Mouse (Mus musculus) MEL (cell line): ENCODE results near the gene Tigit. TPM values are rescaled to one million over a fixed set of nuclear protein-coding genes. Genes with fewer than 3 reads are reported as not detected.

Experiments
- DNase-seq: peaks from one replicate; pipeline ENCODE4 v3.0.0; 2011; ENCODE audit warnings: low read depth, low spot score
- H3K27ac ChIP-seq: 2 replicates; pipeline ENCODE4 v1.5.1; 2012; ENCODE audit warnings: low read depth, mild to moderate bottlenecking, control low read depth, low read length, moderate library complexity; ENCODE audit not compliant: control insufficient read depth
- H3K27me3 ChIP-seq, 2 experiments: fragments of 150-350 bp in 1 of 2; sonication (generic) in 1 of 2; 2 replicates each; pipeline ENCODE4 v1.6.1; 2012; ENCODE audit warnings: low read length in 2 of 2, mild to moderate bottlenecking in 2 of 2, improper control_type of control experiment in 1 of 2, moderate library complexity in 1 of 2; ENCODE audit not compliant: insufficient read depth in 2 of 2, control insufficient read depth in 1 of 2
- H3K36me3 ChIP-seq, 2 experiments: 2 replicates each; pipeline ENCODE4 v1.6.1; 2012 to 2014; ENCODE audit warnings: low read length in 2 of 2, improper control_type of control experiment in 1 of 2, inconsistent platforms in 1 of 2, mild to moderate bottlenecking in 1 of 2; ENCODE audit not compliant: insufficient read depth in 2 of 2, control insufficient read depth in 1 of 2
- H3K4me1 ChIP-seq, 2 experiments: fragments of 150-350 bp in 1 of 2; sonication (generic) in 1 of 2; 2 replicates each; pipeline ENCODE4 v1.6.1; 2012; ENCODE audit warnings: low read length in 2 of 2, improper control_type of control experiment in 1 of 2, mild to moderate bottlenecking in 1 of 2; ENCODE audit not compliant: insufficient read depth in 2 of 2, control insufficient read depth in 1 of 2
- H3K4me3 ChIP-seq, 2 experiments: fragments of 150-350 bp in 1 of 2; sonication (generic) in 1 of 2; 2 replicates each; pipeline ENCODE4 v1.5.1; 2012; ENCODE audit warnings: low read depth in 2 of 2, low read length in 2 of 2, mild to moderate bottlenecking in 2 of 2, moderate library complexity in 2 of 2, control low read depth in 1 of 2, improper control_type of control experiment in 1 of 2; ENCODE audit not compliant: control insufficient read depth in 1 of 2, insufficient read depth in 1 of 2
- H3K79me2 ChIP-seq: 2 replicates; pipeline ENCODE4 v1.6.1; 2012; ENCODE audit warnings: mild to moderate bottlenecking, low read length, moderate library complexity; ENCODE audit not compliant: control insufficient read depth, poor library complexity, insufficient read depth
- H3K9ac ChIP-seq: 2 replicates; pipeline ENCODE4 v1.6.1; 2012; ENCODE audit warnings: low read depth, mild to moderate bottlenecking, control low read depth, low read length, moderate library complexity; ENCODE audit not compliant: control insufficient read depth, poor library complexity, severe bottlenecking
- H3K9me3 ChIP-seq: fragments of 150-350 bp; sonication (generic); replicated peaks from 2 replicates; pipeline ENCODE4 v1.6.1; 2012; ENCODE audit warnings: mild to moderate bottlenecking, low read length, improper control_type of control experiment, moderate library complexity; ENCODE audit not compliant: insufficient read depth
- BHLHE40 ChIP-seq: IDR thresholded peaks from 2 replicates; pipeline ENCODE4 v1.6.1; 2012; ENCODE audit warnings: low read depth, mild to moderate bottlenecking, inconsistent platforms, low read length, improper control_type of control experiment, borderline replicate concordance
- CHD1 ChIP-seq: IDR thresholded peaks from 2 replicates; pipeline ENCODE4 v1.6.1; 2012; ENCODE audit warnings: low read depth, mild to moderate bottlenecking, inconsistent platforms, low read length, improper control_type of control experiment
- CTCF ChIP-seq, 3 experiments: IDR thresholded peaks in 2 of 3; conservative IDR thresholded peaks in 1 of 3; 2 replicates each; pipeline ENCODE4 v1.5.1; 2011 to 2012; ENCODE audit warnings: low read length in 3 of 3, low read depth in 2 of 3, mild to moderate bottlenecking in 2 of 3, improper control_type of control experiment in 1 of 3, inconsistent platforms in 1 of 3, mixed read lengths in 1 of 3, moderate library complexity in 1 of 3; ENCODE audit not compliant: control insufficient read depth in 1 of 3, insufficient read depth in 1 of 3, poor library complexity in 1 of 3, severe bottlenecking in 1 of 3
- E2F4 ChIP-seq: IDR thresholded peaks from 2 replicates; pipeline ENCODE4 v1.6.1; 2011; ENCODE audit warnings: low read depth, low read length, improper control_type of control experiment, borderline replicate concordance
- ELF1 ChIP-seq: IDR thresholded peaks from 2 replicates; pipeline ENCODE4 v1.6.1; 2014; ENCODE audit warnings: low read depth, mild to moderate bottlenecking, inconsistent platforms, low read length, improper control_type of control experiment, moderate library complexity
- EP300 ChIP-seq, 2 experiments: IDR thresholded peaks; 2 replicates each; pipeline ENCODE4 v1.6.1; 2011; ENCODE audit warnings: improper control_type of control experiment in 2 of 2, low read length in 2 of 2, low read depth in 1 of 2, mild to moderate bottlenecking in 1 of 2
- ETS1 ChIP-seq: IDR thresholded peaks from 2 replicates; pipeline ENCODE4 v1.6.1; 2012; ENCODE audit warnings: low read depth, mild to moderate bottlenecking, inconsistent platforms, low read length, improper control_type of control experiment, moderate library complexity
- GABPA ChIP-seq: IDR thresholded peaks from 2 replicates; pipeline ENCODE4 v1.6.1; 2012; ENCODE audit warnings: low read depth, mild to moderate bottlenecking, inconsistent platforms, low read length, improper control_type of control experiment, moderate library complexity
- GATA1 ChIP-seq: IDR thresholded peaks from 2 replicates; pipeline ENCODE4 v1.6.1; 2011; ENCODE audit warnings: low read depth, low read length, improper control_type of control experiment
- HCFC1 ChIP-seq: IDR thresholded peaks from 2 replicates; pipeline ENCODE4 v1.6.1; 2012; ENCODE audit warnings: low read depth, mild to moderate bottlenecking, inconsistent platforms, low read length, improper control_type of control experiment, moderate library complexity
- KAT2A ChIP-seq: conservative IDR thresholded peaks from 2 replicates; pipeline ENCODE4 v1.6.1; 2012; ENCODE audit warnings: low read depth, low read length, improper control_type of control experiment, inconsistent platforms
- MAFK ChIP-seq: IDR thresholded peaks from 2 replicates; pipeline ENCODE4 v1.6.1; 2011; ENCODE audit warnings: low read depth, mild to moderate bottlenecking, low read length, improper control_type of control experiment, borderline replicate concordance
- MAX ChIP-seq: IDR thresholded peaks from 2 replicates; pipeline ENCODE4 v1.6.1; 2011; ENCODE audit warnings: low read length, improper control_type of control experiment
- MYB ChIP-seq: IDR thresholded peaks from 2 replicates; pipeline ENCODE4 v1.6.1; 2011; ENCODE audit warnings: mild to moderate bottlenecking, low read depth, low read length, improper control_type of control experiment
- NELFE ChIP-seq: IDR thresholded peaks from 2 replicates; pipeline ENCODE4 v1.6.1; 2011; ENCODE audit warnings: low read depth, low read length, improper control_type of control experiment
- POLR2AphosphoS5 ChIP-seq: IDR thresholded peaks from 2 replicates; pipeline ENCODE4 v1.6.1; 2012; ENCODE audit warnings: low read depth, borderline replicate concordance, mild to moderate bottlenecking, inconsistent platforms, low read length, moderate library complexity, mixed read lengths
- RCOR1 ChIP-seq: IDR thresholded peaks from 2 replicates; pipeline ENCODE4 v1.6.1; 2012; ENCODE audit warnings: low read depth, mild to moderate bottlenecking, inconsistent platforms, low read length, improper control_type of control experiment
- SIN3A ChIP-seq: IDR thresholded peaks from 2 replicates; pipeline ENCODE4 v1.6.1; 2012; ENCODE audit warnings: low read length, improper control_type of control experiment, inconsistent platforms
- SMC3 ChIP-seq: IDR thresholded peaks from 2 replicates; pipeline ENCODE4 v1.6.1; 2011; ENCODE audit warnings: low read depth, low read length, improper control_type of control experiment
- TCF12 ChIP-seq: IDR thresholded peaks from 2 replicates; pipeline ENCODE4 v1.6.1; 2014; ENCODE audit warnings: low read depth, mild to moderate bottlenecking, inconsistent platforms, low read length, improper control_type of control experiment, moderate library complexity
- UBTF ChIP-seq: IDR thresholded peaks from 2 replicates; pipeline ENCODE4 v1.6.1; 2012; ENCODE audit warnings: low read depth, mild to moderate bottlenecking, inconsistent platforms, low read length, improper control_type of control experiment, moderate library complexity, borderline replicate concordance; ENCODE audit not compliant: insufficient read depth
- ZMIZ1 ChIP-seq: IDR thresholded peaks from 2 replicates; pipeline ENCODE4 v1.6.1; 2012; ENCODE audit warnings: low read depth, mild to moderate bottlenecking, inconsistent platforms, low read length, improper control_type of control experiment, moderate library complexity
- ZNF384 ChIP-seq: IDR thresholded peaks from 2 replicates; pipeline ENCODE4 v1.6.1; 2012; ENCODE audit warnings: low read depth, mild to moderate bottlenecking, inconsistent platforms, low read length, improper control_type of control experiment
- polyA plus RNA-seq, 2 experiments: library from polyadenylated mRNA; stranded (reverse) in 1 of 2; unstranded in 1 of 2; fragments of >175 nt in 1 of 2; fragments of >200 nt in 1 of 2; gene quantifications; 2 replicates each; pipeline versions ENCODE4 v1.2.1 to v1.2.4; 2012; ENCODE audit warnings: low replicate concordance in 2 of 2, low read depth in 1 of 2; ENCODE audit not compliant: insufficient read length in 2 of 2, insufficient read depth in 1 of 2, missing spikeins in 1 of 2
- total RNA-seq: library from RNA; depleted of rRNA; stranded (reverse); fragments of 300-350 nt; gene quantifications from 2 replicates; pipeline ENCODE4 v1.2.3, GENCODE M21; 2012

Gene Tigit
- total and polyA plus RNA-seq, 3 experiments = 0.39 to 7.5 TPM; not detected in 1

GRCm38 (mm10) chr16:43646943-43647342 lies 17.0 kb downstream of the Tigit start:
- H3K4me1 ChIP-seq = peaks cover 19 to 27% of the 10 kb centered on the region in 2 experiments
- H3K27me3 ChIP-seq = no peaks in the 10 kb centered on the region
- TF ChIP-seq E2F4 = no peak
- TF ChIP-seq MAX = 0 out of 2 replicates have a peak, but pooled peaks have one; percentile 8
- TF ChIP-seq, all 39 proteins: peak for 1
- Histone ChIP-seq H3K9me3 (no peaks in the 10 kb centered on the region), H3K27ac (no peak overlapping the region; the same call in 1 of the 2 replicates), H3K4me3 (no peak overlapping the region), H3K36me3 (peaks cover 0 to 32% of the 10 kb centered on the region in 2 experiments; a peak in 2 of 4 replicates), H3K79me2 (no peaks in the 10 kb centered on the region), H3K9ac (no peak overlapping the region)
- no peak for DNase-seq

GRCm38 (mm10) chr16:43645879-43646278 lies 18.1 kb downstream of the Tigit start:
- peak overlapping the region; percentile 61 for H3K27ac ChIP-seq
- peaks cover 22 to 36% of the 10 kb centered on the region in 2 experiments for H3K4me1 ChIP-seq
- no peak for TF ChIP-seq ELF1
- no peak for TF ChIP-seq POLR2AphosphoS5
- TF ChIP-seq MYB = peak; percentile 56; the same call in 1 of the 2 replicates
- peak; percentile 74; the same call in 1 of the 2 replicates for TF ChIP-seq GABPA
- no peak for TF ChIP-seq UBTF
- no peak for TF ChIP-seq SMC3
- TF ChIP-seq ZNF384 = no peak
- TF ChIP-seq CTCF (IDR thresholded peaks at IDR 0.05 in 2 of 3, conservative IDR thresholded peaks at IDR 0.05 in 1 of 3; ENCODE audit: control insufficient read depth in 1 of 3, insufficient read depth in 1 of 3, low read depth in 2 of 3, low read length in 3 of 3, poor library complexity in 1 of 3, severe bottlenecking in 1 of 3) = no peak
- TF ChIP-seq ETS1 = peak; percentile 53
- peak; percentile 87 for TF ChIP-seq RCOR1
- peak; percentile 88 to 94 for TF ChIP-seq EP300 (IDR thresholded peaks at IDR 0.05; ENCODE audit: low read depth in 1 of 2, low read length in 2 of 2)
- no peak for TF ChIP-seq ZMIZ1
- no peak for TF ChIP-seq BHLHE40
- peak; percentile 56; the same call in 1 of the 2 replicates for TF ChIP-seq MAFK
- peak; percentile 89 for TF ChIP-seq GATA1
- TF ChIP-seq CHD1 = no peak
- no peak; the same call in 1 of the 2 replicates for TF ChIP-seq MAX
- no peak for TF ChIP-seq KAT2A
- peak; percentile 44; the same call in 1 of the 2 replicates for TF ChIP-seq TCF12
- peak; percentile 45 for TF ChIP-seq SIN3A
- 0 out of 2 replicates have a peak, but pooled peaks have one; percentile 10 for TF ChIP-seq HCFC1
- no peak for TF ChIP-seq NELFE
- DNase-seq = peak; percentile 65
- H3K9me3 ChIP-seq = no peaks in the 10 kb centered on the region
- no peak overlapping the region for H3K4me3 ChIP-seq
- H3K79me2 ChIP-seq = no peaks in the 10 kb centered on the region
- H3K36me3 ChIP-seq = peaks cover 0 to 35% of the 10 kb centered on the region in 2 experiments; a peak in 2 of 4 replicates
- H3K9ac ChIP-seq = no peak overlapping the region
- H3K27me3 ChIP-seq = no peaks in the 10 kb centered on the region
